Mouse (Mus musculus) C2C12 (cell line): Measurements from ENCODE around the gene Ttll7. TPM values are rescaled to one million over a fixed set of nuclear protein-coding genes. Genes with fewer than 3 reads are reported as not detected.
A peak's percentile ranks its signal among the peaks of the same experiment; 100 is the strongest.

ENCODE experiments used
- H3K27me3 ChIP-seq: one replicate; pipeline ENCODE4 v1.6.1; 2011; ENCODE audit not compliant: control insufficient read depth, insufficient read depth, insufficient read length
- H3K36me3 ChIP-seq: one replicate; pipeline ENCODE4 v1.6.1; 2011; ENCODE audit not compliant: control insufficient read depth, insufficient read depth
- H3K4me3 ChIP-seq: one replicate; pipeline ENCODE4 v1.5.1; 2011; ENCODE audit warnings: mild to moderate bottlenecking, control low read depth; ENCODE audit not compliant: poor library complexity, insufficient read depth, severe bottlenecking
- H3K79me2 ChIP-seq: one replicate; pipeline ENCODE4 v1.6.1; 2011; ENCODE audit not compliant: control insufficient read depth, insufficient read depth
- H3K79me3 ChIP-seq: one replicate; pipeline ENCODE4 v1.6.1; 2011; ENCODE audit warnings: low read depth, control low read depth
- H3ac ChIP-seq: one replicate; pipeline ENCODE3; 2011; ENCODE audit warnings: low read depth; ENCODE audit not compliant: control insufficient read depth, insufficient read length
- CEBPB ChIP-seq: IDR thresholded peaks from one replicate; pipeline ENCODE4 v1.6.1; 2011; ENCODE audit warnings: low read depth, mild to moderate bottlenecking, control low read depth, moderate library complexity
- CTCF ChIP-seq: IDR thresholded peaks from one replicate; pipeline ENCODE4 v1.5.1; 2011; ENCODE audit not compliant: control insufficient read depth, insufficient read depth, insufficient read length
- FOSL1 ChIP-seq: IDR thresholded peaks from one replicate; pipeline ENCODE4 v1.8.0; 2011; ENCODE audit warnings: mild to moderate bottlenecking, low read length; ENCODE audit not compliant: poor library complexity, insufficient read depth, severe bottlenecking
- MAX ChIP-seq: IDR thresholded peaks from one replicate; pipeline ENCODE4 v1.6.1; 2011; ENCODE audit warnings: mild to moderate bottlenecking, control low read depth
- MYOD1 ChIP-seq: IDR thresholded peaks from one replicate; pipeline ENCODE4 v1.6.1; 2011; ENCODE audit warnings: low read depth; ENCODE audit not compliant: control insufficient read depth, insufficient read length
- MYOG ChIP-seq: IDR thresholded peaks from one replicate; pipeline ENCODE4 v1.6.1; 2011; ENCODE audit not compliant: control insufficient read depth, insufficient read length; ENCODE audit errors: extremely low read depth
- USF1 ChIP-seq: IDR thresholded peaks from one replicate; pipeline ENCODE4 v1.6.1; 2011; ENCODE audit warnings: low read depth, mild to moderate bottlenecking, control low read depth, moderate library complexity
- polyA plus RNA-seq: library from polyadenylated mRNA; unstranded; fragments of >200 nt; fragmentation: generic; extraction: Trizol; gene quantifications from one replicate; pipeline ENCODE4 v1.2.1, GENCODE M21; 2012; ENCODE audit warnings: missing spikeins

Gene Ttll7
- polyA plus RNA-seq, 1 experiment, result 6.4 TPM

- Histone ChIP-seq H3K36me3 (peaks cover 6% of the 10 kb centered on the region), H3K27me3 (no peaks in the 10 kb centered on the region), H3K79me3 (no peaks in the 10 kb centered on the region), H3ac (no peak overlapping the region), H3K79me2 (no peaks in the 10 kb centered on the region), H3K4me3 (no peak overlapping the region)
- TF ChIP-seq CEBPB (no peak), CTCF (peak; percentile 86)
Measured at GRCm38 (mm10) chr3:146914798-146915197, 62.6 kb downstream of the Ttll7 start.

- H3K4me3 ChIP-seq, result no peak overlapping the region
- H3K79me2 ChIP-seq, result no peaks in the 10 kb centered on the region
- H3ac ChIP-seq, result no peak overlapping the region
- TF ChIP-seq CTCF (no peak), MYOG (no peak), USF1 (no peak), CEBPB (no peak), MAX (no peak), FOSL1 (no peak), MYOD1 (no peak)
- peaks cover 6% of the 10 kb centered on the region for H3K36me3 ChIP-seq
- no peaks in the 10 kb centered on the region for H3K27me3 ChIP-seq
- no peaks in the 10 kb centered on the region for H3K79me3 ChIP-seq
Measured at GRCm38 (mm10) chr3:146917891-146918290, 65.7 kb downstream of the Ttll7 start.

DNA sequence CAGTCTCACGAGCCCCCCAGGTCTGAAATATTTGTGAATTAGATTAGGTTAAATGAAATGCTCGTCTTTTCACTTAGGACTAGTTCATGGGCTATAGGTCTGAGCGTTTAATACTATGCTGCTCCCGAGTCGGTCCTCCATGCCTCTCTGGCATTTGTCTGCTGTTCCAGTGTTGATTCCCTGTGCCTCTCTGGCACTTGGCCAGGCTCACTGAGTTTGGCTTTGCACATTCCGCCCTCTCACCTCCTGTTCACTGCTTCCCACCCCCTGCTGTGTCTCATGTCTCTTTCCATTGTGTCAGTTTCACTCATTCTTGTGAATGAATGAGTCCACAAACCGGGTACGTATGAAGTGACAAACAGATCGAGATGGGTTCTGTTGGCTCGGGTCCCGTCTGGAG is 66.2 kb downstream of the Ttll7 start:
- Histone ChIP-seq H3K79me2 (no peaks in the 10 kb centered on the region), H3K27me3 (no peaks in the 10 kb centered on the region), H3K36me3 (peaks cover 6% of the 10 kb centered on the region), H3K4me3 (no peak overlapping the region), H3ac (no peak overlapping the region), H3K79me3 (no peaks in the 10 kb centered on the region)
- TF ChIP-seq MAX (no peak), FOSL1 (no peak), MYOD1 (no peak), USF1 (no peak), CEBPB (no peak)

GRCm38 (mm10) chr3:146927311-146928015 is 75.3 kb downstream of the Ttll7 start:
- Histone ChIP-seq H3K79me2 (no peaks in the 10 kb centered on the region), H3K4me3 (no peak overlapping the region), H3K36me3 (peaks cover 10% of the 10 kb centered on the region), H3K27me3 (no peaks in the 10 kb centered on the region), H3ac (no peak overlapping the region), H3K79me3 (no peaks in the 10 kb centered on the region)
- TF ChIP-seq FOSL1 (no peak), USF1 (no peak), MAX (no peak), MYOD1 (no peak), MYOG (no peak), CTCF (no peak), CEBPB (no peak)

DNA sequence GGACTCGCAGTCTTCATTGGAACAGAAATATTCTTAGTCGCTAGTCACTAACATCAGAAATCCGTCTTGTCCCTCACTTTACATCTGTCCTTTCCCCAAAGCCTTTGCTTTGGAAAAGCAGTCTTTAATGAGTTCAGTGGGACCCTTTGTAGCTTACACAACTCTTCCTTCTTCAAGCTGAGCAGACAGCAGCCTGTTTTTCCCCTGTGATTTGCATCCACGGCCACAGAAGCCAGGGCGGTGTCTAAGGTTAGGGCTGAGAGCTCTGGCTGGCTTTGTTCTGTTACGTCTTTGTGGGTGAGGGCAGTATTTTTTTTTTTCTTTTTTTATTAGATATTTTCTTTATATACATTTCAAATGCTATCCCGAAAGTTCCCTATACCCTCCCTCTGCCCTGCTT is 76.0 kb downstream of the Ttll7 start:
- H3K27me3 ChIP-seq, result no peaks in the 10 kb centered on the region
- TF ChIP-seq FOSL1, result no peak
- H3ac ChIP-seq, result no peak overlapping the region

GRCm38 (mm10) chr3:146929011-146929410 is 76.8 kb downstream of the Ttll7 start:
- Histone ChIP-seq H3K27me3 (no peaks in the 10 kb centered on the region), H3ac (no peak overlapping the region), H3K36me3 (peaks cover 11% of the 10 kb centered on the region), H3K79me2 (no peaks in the 10 kb centered on the region), H3K4me3 (no peak overlapping the region), H3K79me3 (no peaks in the 10 kb centered on the region)
- no peak for TF ChIP-seq FOSL1
- no peak for TF ChIP-seq USF1
- no peak for TF ChIP-seq MYOG
- TF ChIP-seq CEBPB, result no peak
- TF ChIP-seq MYOD1, result no peak
- no peak for TF ChIP-seq CTCF
- no peak for TF ChIP-seq MAX

More for the DNA sequence above, 76.0 kb downstream of the Ttll7 start:
- H3K36me3 ChIP-seq, result peaks cover 10% of the 10 kb centered on the region
- H3K79me3 ChIP-seq, result no peaks in the 10 kb centered on the region
- H3K4me3 ChIP-seq, result no peak overlapping the region
- H3K79me2 ChIP-seq, result no peaks in the 10 kb centered on the region
